Mouse (Mus musculus) embryonic fibroblast, embryonic 13.5 days (primary cell): ENCODE data around the gene Myo18a.

ENCODE experiments used
- CTCF ChIP-seq: IDR thresholded peaks from 2 replicates; pipeline ENCODE4 v1.5.1; 2011; ENCODE audit warnings: mild to moderate bottlenecking, control low read depth, low read length, moderate library complexity, borderline replicate concordance; ENCODE audit not compliant: insufficient read depth
- POLR2A ChIP-seq: IDR thresholded peaks from 2 replicates; pipeline ENCODE4 v1.6.1; 2011; ENCODE audit warnings: low read depth, mild to moderate bottlenecking, control low read depth, low read length, moderate library complexity

GRCm38 (mm10) chr11:77849151-77849550, 86.1 kb downstream of the Myo18a start:
- no peak for TF ChIP-seq POLR2A
- no peak for TF ChIP-seq CTCF
